Mouse (Mus musculus) embryo, embryonic 10 days (tissue): ENCODE measurements around the gene Csk.

Experiments used
- DNase-seq: peaks from one replicate; pipeline ENCODE4 v3.0.0-alpha.2; 2015; ENCODE audit warnings: low spot score

Gene Csk

GRCm38 (mm10) chr9:57653283-57653682 is at the start of gene Csk:
TSS of gene Csk (minus strand) at chr9:57653631.
- DNase-seq, result no peak

GRCm38 (mm10) chr9:57698466-57699150 is 45.2 kb upstream of the Csk start:
- DNase-seq, result no peak

- no peak for DNase-seq
Measured at GRCm38 (mm10) chr9:57697380-57697779, 43.9 kb upstream of the Csk start.

GRCm38 (mm10) chr9:57696380-57697285 is 43.2 kb upstream of the Csk start:
- DNase-seq, result peak; percentile 59

- DNase-seq, result no peak
Measured at GRCm38 (mm10) chr9:57694108-57694507, 40.7 kb upstream of the Csk start.

DNA sequence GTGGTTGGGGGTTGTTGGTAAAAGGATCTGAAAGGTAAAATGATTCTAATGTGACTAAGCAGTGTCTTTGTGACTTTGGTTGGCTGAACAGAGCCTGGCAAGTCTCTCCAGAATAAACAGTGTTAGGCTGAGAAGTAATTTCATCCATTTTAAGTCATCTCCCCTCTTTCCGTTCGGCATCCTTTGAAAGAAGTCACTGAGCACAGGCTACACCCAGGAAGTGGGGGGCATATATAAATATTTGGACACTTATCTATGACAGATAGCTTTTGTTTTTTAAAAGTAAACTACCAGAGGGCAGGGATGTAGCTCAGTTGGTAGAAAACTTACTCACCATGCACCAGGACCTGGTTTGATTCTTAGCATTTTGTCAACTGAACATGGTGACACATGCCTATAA is 35.2 kb upstream of the Csk start:
- no peak for DNase-seq

DNA sequence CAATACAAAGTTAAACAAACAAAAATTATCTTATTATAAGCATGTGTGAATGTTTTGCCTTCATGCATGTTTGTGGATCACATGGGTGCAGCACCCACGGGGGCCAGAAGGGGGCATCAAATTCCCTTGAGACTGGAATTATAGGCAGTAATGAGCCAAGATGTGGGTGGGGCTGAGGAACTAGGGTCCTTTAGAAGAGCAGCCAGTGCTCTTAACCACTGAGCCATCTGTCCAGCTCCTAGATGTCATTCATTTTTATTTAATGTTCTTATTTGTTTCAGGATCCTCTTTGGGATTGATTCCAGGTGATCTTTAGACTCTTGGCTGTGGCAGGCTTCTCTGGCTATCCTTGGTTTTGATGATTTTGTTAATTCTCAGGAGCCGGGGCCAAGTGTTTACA is 34.7 kb upstream of the Csk start:
- DNase-seq, result no peak

GRCm38 (mm10) chr9:57687751-57688150 is 34.3 kb upstream of the Csk start, which contains the start of gene Cyp1a1:
TSS of gene Cyp1a1 (plus strand) at chr9:57687928.
- no peak for DNase-seq

DNA sequence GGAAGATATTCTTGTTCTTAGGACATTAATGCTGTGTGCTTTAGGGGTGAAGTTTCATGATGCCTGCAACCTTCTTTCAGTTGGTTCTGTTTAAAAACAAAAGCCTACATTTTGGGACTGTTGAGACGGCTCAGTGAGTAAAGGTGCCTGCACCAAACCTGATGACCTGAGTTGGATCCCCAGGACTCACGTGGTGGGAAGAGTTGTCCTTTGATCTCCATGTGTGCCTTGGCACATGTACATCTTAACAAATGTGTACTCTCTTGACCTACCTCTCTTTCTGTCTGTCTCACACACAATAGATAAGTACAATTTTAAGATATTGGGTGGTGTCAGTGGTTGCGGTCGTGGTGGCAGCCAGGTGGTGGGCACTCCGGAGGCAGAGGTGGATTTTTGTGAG is 32.6 kb upstream of the Csk start:
- DNase-seq, result no peak

- DNase-seq, result no peak
Measured at GRCm38 (mm10) chr9:57683520-57683919, 30.1 kb upstream of the Csk start, which contains the start of gene Cyp1a2. TSS of gene Cyp1a2 (minus strand) at chr9:57683703.

DNA sequence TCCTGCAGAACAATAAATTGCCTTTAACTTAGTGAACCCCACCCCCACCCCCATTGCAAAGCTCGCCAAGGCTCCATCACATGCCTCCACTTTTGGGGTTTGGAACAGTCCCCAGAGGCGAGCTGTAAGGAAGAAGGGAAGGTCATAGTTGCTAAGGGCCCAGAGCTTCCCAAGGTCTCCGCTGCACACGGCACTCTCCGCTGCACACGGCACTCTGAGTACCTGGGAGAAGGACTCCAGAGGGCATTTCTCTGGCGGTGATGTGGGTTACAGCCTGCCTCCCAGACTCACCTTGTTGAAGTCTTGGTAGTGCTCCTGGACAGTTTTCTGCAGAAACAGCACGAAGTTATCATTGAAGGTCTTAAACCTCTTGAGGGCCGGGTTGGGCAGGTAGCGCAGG is 28.0 kb upstream of the Csk start:
- DNase-seq, result no peak

DNA sequence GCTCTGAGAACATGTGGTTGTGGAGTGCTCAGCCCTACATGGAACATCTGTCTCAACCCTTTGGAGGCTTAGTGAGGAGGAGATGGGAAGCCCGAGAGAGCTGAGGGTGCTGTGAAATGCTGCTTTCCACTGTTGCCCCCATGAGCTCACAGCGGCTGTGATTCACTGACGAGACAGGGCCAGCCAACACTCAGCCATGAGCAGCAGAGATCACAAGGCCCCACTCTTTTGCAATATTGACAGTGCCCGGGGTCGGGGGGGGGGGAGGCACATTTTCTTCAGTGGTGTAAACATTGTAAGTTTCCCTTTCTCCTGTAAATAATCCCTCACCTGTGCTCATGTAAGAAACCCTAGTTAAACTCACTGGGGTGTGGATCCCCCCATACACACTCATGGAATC is 18.1 kb upstream of the Csk start:
- DNase-seq, result no peak

GRCm38 (mm10) chr9:57671037-57671436 is 17.6 kb upstream of the Csk start:
- DNase-seq, result no peak

DNA sequence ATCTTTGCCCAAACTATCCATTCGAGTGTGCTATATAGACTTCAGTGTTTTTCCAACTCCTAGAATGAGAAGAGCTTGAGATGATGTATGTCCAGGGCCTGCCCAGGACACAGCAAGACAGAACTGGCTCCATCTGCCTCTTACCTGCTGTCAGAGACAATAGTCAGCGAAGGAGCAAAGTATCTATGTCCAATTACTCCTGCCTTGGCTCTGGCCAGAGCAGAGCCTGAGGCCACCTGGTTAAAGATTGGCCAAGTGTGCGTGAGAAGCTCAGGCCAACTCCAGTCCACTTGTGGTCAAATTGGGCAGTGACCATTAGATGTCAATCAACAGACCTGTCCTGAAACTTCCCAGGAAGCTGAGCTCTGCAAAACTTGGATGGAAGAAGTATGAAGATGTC is 16.1 kb upstream of the Csk start:
- DNase-seq, result no peak

GRCm38 (mm10) chr9:57668277-57668676 is 14.8 kb upstream of the Csk start:
- DNase-seq, result no peak

- DNase-seq, result no peak
Measured at GRCm38 (mm10) chr9:57667817-57668216, 14.4 kb upstream of the Csk start.

GRCm38 (mm10) chr9:57667136-57667535 is 13.7 kb upstream of the Csk start:
- no peak for DNase-seq

- DNase-seq, result no peak
Measured at GRCm38 (mm10) chr9:57666536-57666935, 13.1 kb upstream of the Csk start.

GRCm38 (mm10) chr9:57664616-57665015 is 11.2 kb upstream of the Csk start:
- DNase-seq, result no peak

DNA sequence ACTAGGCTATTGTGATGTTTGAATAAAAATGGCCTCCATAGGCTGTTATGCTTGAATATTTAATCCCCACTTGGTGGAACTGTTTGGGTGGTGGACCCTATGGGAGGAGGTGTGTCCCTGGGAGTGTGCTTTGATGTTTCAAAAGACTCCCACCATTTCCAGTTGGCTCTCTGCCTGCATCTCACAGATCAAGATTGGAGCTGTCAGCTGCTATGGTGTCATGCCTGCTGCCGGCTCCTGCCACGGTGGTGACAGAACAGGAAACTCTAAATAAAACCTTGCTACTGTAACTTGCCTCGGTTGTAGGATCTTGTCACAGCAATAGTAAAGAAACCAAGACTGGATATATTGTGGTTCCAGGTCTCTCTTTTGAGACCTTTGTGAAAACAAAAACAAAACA is 8.1 kb upstream of the Csk start:
- no peak for DNase-seq

GRCm38 (mm10) chr9:57660501-57660900 is 7.1 kb upstream of the Csk start:
- no peak for DNase-seq

DNA sequence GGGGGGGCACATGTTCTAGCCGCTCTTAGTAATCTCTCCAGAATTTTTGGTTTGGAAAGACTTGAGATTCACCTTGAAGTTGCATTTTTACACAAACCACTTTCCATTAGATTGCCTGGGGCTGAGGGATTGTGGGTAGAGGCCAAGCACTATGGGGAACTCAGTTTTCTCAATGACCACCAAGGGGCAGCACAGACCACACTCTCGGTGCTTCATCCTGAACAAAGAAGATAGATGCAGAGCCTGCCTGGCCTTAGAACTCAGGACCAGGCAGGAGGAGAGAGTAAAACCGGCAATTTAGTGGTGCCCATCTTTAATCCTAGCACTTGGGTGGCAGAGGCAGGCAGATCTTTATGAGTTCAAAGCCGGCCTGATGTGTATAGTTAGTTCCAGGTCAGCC is 6.3 kb upstream of the Csk start:
- DNase-seq, result peak; percentile 90

DNA sequence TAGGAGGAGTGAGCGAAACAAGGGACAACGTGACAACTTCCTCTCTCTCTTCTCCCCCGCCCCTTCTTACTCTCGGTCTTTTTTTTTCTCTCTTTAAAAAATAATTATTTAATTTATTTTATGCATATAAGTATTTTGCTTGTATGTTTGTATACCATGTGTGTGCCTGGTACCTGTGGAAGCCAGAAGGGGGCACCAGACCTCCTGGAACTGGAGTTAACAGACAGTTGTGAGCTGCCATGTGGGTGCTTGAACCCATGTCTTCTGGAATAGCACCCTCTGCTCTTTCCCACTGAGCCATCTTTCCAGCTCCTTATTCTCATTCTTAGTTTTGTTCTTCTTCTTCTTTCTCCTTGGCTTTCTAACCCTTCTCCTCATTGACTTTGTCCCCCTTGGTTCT is 5.5 kb upstream of the Csk start:
- no peak for DNase-seq
